Mouse (Mus musculus) urinary bladder, postnatal 36 days (tissue): ENCODE measurements around the gene Gm21992.
A peak's percentile ranks its signal among the peaks of the same experiment; 100 is the strongest.

Experiments
- DNase-seq, 2 experiments: peaks; one replicate each; pipeline ENCODE4 v3.0.0; 2022; ENCODE audit warnings: low spot score in 2 of 2, mixed read lengths in 1 of 2

The Gm21992 gene

GRCm38 (mm10) chr19:4712156-4712780 lies 99.1 kb downstream of the Gm21992 start:
- no peak for DNase-seq

- DNase-seq, result no peak
Observed at GRCm38 (mm10) chr19:4711601-4712155, 99.7 kb downstream of the Gm21992 start.

- no peak for DNase-seq
Observed at GRCm38 (mm10) chr19:4711098-4711600, 100.3 kb downstream of the Gm21992 start, which contains the start of gene Sptbn2. Gene Sptbn2 (plus strand): TSS chr19:4711167.

GRCm38 (mm10) chr19:4708765-4709164 lies 102.6 kb downstream of the Gm21992 start:
- DNase-seq, result no peak

- DNase-seq, result no peak
Observed at GRCm38 (mm10) chr19:4701221-4701620, 110.2 kb downstream of the Gm21992 start.

GRCm38 (mm10) chr19:4700656-4701055 lies 110.8 kb downstream of the Gm21992 start:
- no peak for DNase-seq

GRCm38 (mm10) chr19:4699821-4700220 lies 111.6 kb downstream of the Gm21992 start:
- DNase-seq, result no peak

GRCm38 (mm10) chr19:4698856-4699255 lies 112.6 kb downstream of the Gm21992 start:
- no peak for DNase-seq

GRCm38 (mm10) chr19:4698205-4698677 lies 113.2 kb downstream of the Gm21992 start, which contains the start of gene Gm960:
Gene Gm960 (minus strand): TSS chr19:4698668.
- peak; percentile 53 to 62 for DNase-seq

GRCm38 (mm10) chr19:4697721-4698120 lies 113.7 kb downstream of the Gm21992 start:
- no peak for DNase-seq

GRCm38 (mm10) chr19:4697121-4697520 lies 114.3 kb downstream of the Gm21992 start:
- no peak for DNase-seq

GRCm38 (mm10) chr19:4694346-4694745 lies 117.1 kb downstream of the Gm21992 start:
- DNase-seq, result no peak
